ENCODE assay signal across 8 mouse cellular contexts in genomic region chr4:120814171-120814570, GRCm38 (mm10). TPM values are rescaled to one million over a fixed set of nuclear protein-coding genes. Genes with fewer than 3 reads are reported as not detected.
DNase-seq lines count a peak whose midpoint lies in the region; ATAC-seq and TF ChIP-seq lines count a peak whose summit lies in the region.

No protein-coding gene starts in this region.

- no peak for ATAC-seq in limb, embryonic 12.5 days (ENCODE audit: insufficient number of reproducible peaks, insufficient read depth, low FRiP score, low TSS enrichment, low read depth)
- ATAC-seq in midbrain, postnatal 0 days (ENCODE audit: low FRiP score), result no peak
- no peak for ATAC-seq in CD4-positive, CD25-positive, alpha-beta regulatory T cell, adult 4 months

- H3K27ac ChIP-seq in cortical plate, adult 2 months (ENCODE audit: insufficient read depth, low read length), result peak overlapping the region; percentile 38
- peak overlapping the region; percentile 64; the same call in 1 of the 2 replicates for H3K27ac ChIP-seq in limb, embryonic 12.5 days
- 0 out of 2 replicates have a peak overlapping the region, but pooled peaks have one; percentile 18 for H3K27ac ChIP-seq in midbrain, postnatal 0 days (ENCODE audit: low read depth, low read length)

- peak overlapping the region; percentile 70 for H3K4me2 ChIP-seq in limb, embryonic 12.5 days
- H3K4me2 ChIP-seq in midbrain, postnatal 0 days (ENCODE audit: low read depth, low read length, poor library complexity, severe bottlenecking), result peak overlapping the region; percentile 71

- no peaks in the 10 kb centered on the region for H3K9me3 ChIP-seq in limb, embryonic 12.5 days
- H3K9me3 ChIP-seq in midbrain, postnatal 0 days (ENCODE audit: low read length), result no peaks in the 10 kb centered on the region

- no peak for TF ChIP-seq POLR2A in cortical plate, adult 2 months (IDR thresholded peaks at IDR 0.05; ENCODE audit: extremely low read depth, insufficient read depth, low read length)

- H3K4me3 ChIP-seq in cortical plate, adult 2 months (ENCODE audit: insufficient read depth, low read length), result peak overlapping the region; percentile 38
- H3K4me3 ChIP-seq in limb, embryonic 12.5 days (replicated peaks), result peak overlapping the region; percentile 52
- H3K4me3 ChIP-seq in midbrain, postnatal 0 days (ENCODE audit: low read depth, low read length), result peak overlapping the region; percentile 57

- WGBS in limb, embryonic 12.5 days, result 41% methylated on average over 4 of the region's 4 CpGs
- 39% methylated on average over 4 of the region's 4 CpGs for WGBS in midbrain, postnatal 0 days

- peak; percentile 88 for DNase-seq in heart, adult 11 months
- no peak for DNase-seq in heart, postnatal 25 days (ENCODE audit: low spot score)
- DNase-seq in heart, postnatal 4 days, result peak; percentile 28
- DNase-seq in midbrain, postnatal 0 days (ENCODE audit: low spot score), result no peak
- no peak for DNase-seq in thymus, postnatal 25 days

- H3K36me3 ChIP-seq in limb, embryonic 12.5 days, result no peaks in the 10 kb centered on the region
- H3K36me3 ChIP-seq in midbrain, postnatal 0 days (ENCODE audit: insufficient read depth, low read length), result no peaks in the 10 kb centered on the region

- peaks cover 6% of the 10 kb centered on the region for H3K4me1 ChIP-seq in cortical plate, adult 2 months (ENCODE audit: control insufficient read depth, insufficient read depth, low read length)
- H3K4me1 ChIP-seq in limb, embryonic 12.5 days (replicated peaks), result peaks cover 51% of the 10 kb centered on the region
- peaks cover 14% of the 10 kb centered on the region for H3K4me1 ChIP-seq in midbrain, postnatal 0 days (ENCODE audit: insufficient read depth, low read length)

- no peaks in the 10 kb centered on the region for H3K27me3 ChIP-seq in limb, embryonic 12.5 days
- H3K27me3 ChIP-seq in midbrain, postnatal 0 days (ENCODE audit: insufficient read depth, low read length), result no peaks in the 10 kb centered on the region

- no peak for TF ChIP-seq CTCF in cortical plate, adult 2 months (IDR thresholded peaks at IDR 0.05; ENCODE audit: extremely low read depth, insufficient read depth, low read length)
- no peak for TF ChIP-seq CTCF in midbrain, postnatal 0 days (IDR thresholded peaks at IDR 0.05)

- H3K9ac ChIP-seq in limb, embryonic 12.5 days (replicated peaks), result peak overlapping the region; percentile 71
- H3K9ac ChIP-seq in midbrain, postnatal 0 days (replicated peaks; ENCODE audit: low read length, poor library complexity, severe bottlenecking), result peak overlapping the region; percentile 62

- intact Hi-C loops in heart, postnatal 25 days (cut with DNase I), result no loop called here

RNA-seq across cellular contexts. Expression of gene Nfyc, which starts 17.2 kb away (rescaled TPM):
- 10 to 100 TPM; 58.6 to 62.3 TPM for total RNA-seq in heart, postnatal 25 days (2021)
- 87.5 and 88.5 TPM in 2 replicates for polyA plus RNA-seq in cortical plate, adult 2 months (2012; rRNA removed)
- total RNA-seq in heart, postnatal 4 days (2021), result 10 to 100 TPM; 90.3 to 96.0 TPM
- polyA plus RNA-seq in limb, embryonic 12.5 days (2016; fragmentation: Nextera tagmentation; extraction: Ambion mirVana), result 117 and 118 TPM in 2 replicates
- total RNA-seq in midbrain, postnatal 0 days (2014; rRNA removed), result 85.1 and 87.8 TPM in 2 replicates
- polyA plus RNA-seq in midbrain, postnatal 0 days (2015; fragmentation: Nextera tagmentation; extraction: Ambion mirVana), result 60.5 and 65.8 TPM in 2 replicates
- polyA plus RNA-seq in CD4-positive, CD25-positive, alpha-beta regulatory T cell, adult 4 months (2017; shearing (Covaris generic)), result 10 to 100 TPM; 64.7 to 67.5 TPM

RNA-seq across cellular contexts. Expression of gene Rims3, which starts 40.4 kb away (rescaled TPM):
- under 1 TPM in 1 of 2 experiments, not detected in 1; 0.05 TPM for total RNA-seq in heart, postnatal 25 days (2021)
- 95.7 and 102 TPM in 2 replicates for polyA plus RNA-seq in cortical plate, adult 2 months (2012; rRNA removed)
- total RNA-seq in heart, postnatal 4 days (2021), result under 1 TPM; 0.21 to 0.29 TPM
- polyA plus RNA-seq in limb, embryonic 12.5 days (2016; fragmentation: Nextera tagmentation; extraction: Ambion mirVana), result 0.35 and 0.98 TPM in 2 replicates
- 131 and 140 TPM in 2 replicates for total RNA-seq in midbrain, postnatal 0 days (2014; rRNA removed)
- polyA plus RNA-seq in midbrain, postnatal 0 days (2015; fragmentation: Nextera tagmentation; extraction: Ambion mirVana), result 34.6 and 37.1 TPM in 2 replicates
- 1 to 10 TPM in 1 of 2 experiments, under 1 TPM in 1; 0.63 to 1.2 TPM for polyA plus RNA-seq in CD4-positive, CD25-positive, alpha-beta regulatory T cell, adult 4 months (2017; shearing (Covaris generic))

Comparison
In these comparisons a context has a peak if more than half of its experiments do, and no peak if none do; other contexts are left out.
1. DNase-seq: peak in heart, adult 11 months (single experiment) and heart, postnatal 4 days (single experiment); none in heart, postnatal 25 days (single experiment), midbrain, postnatal 0 days (single experiment) and thymus, postnatal 25 days (single experiment).
2. RNA of gene Rims3, which starts 40.4 kb away (polyA plus RNA-seq): 95.7 to 102 TPM in cortical plate, adult 2 months and 34.6 to 37.1 TPM in midbrain, postnatal 0 days; 0.63 to 1.2 TPM in CD4-positive, CD25-positive, alpha-beta regulatory T cell, adult 4 months and 0.35 to 0.98 TPM in limb, embryonic 12.5 days; every median in the first group is over 10 times any median in the second.
3. Peak in every context shown above with its lines, with median percentiles within 50 percentile points of each other: H3K27ac ChIP-seq and H3K4me3 ChIP-seq.